Mouse (Mus musculus) left cerebral cortex, adult 2 months (tissue): ENCODE measurements around the gene Fads6. TPM values are rescaled to one million over a fixed set of nuclear protein-coding genes. Genes with fewer than 3 reads are reported as not detected.

Source experiments
- DNase-seq, 2 experiments: peaks; one replicate each; pipeline ENCODE4 v3.0.0; 2021 to 2022; ENCODE audit warnings: low spot score in 2 of 2, mixed read lengths in 1 of 2; ENCODE audit errors: extremely low spot score in 1 of 2
- H3K27ac ChIP-seq: fragments of 200-600 bp; 2 replicates; pipeline ENCODE4 v1.8.1; 2022
- H3K4me3 ChIP-seq: fragments of 200-600 bp; 2 replicates; pipeline ENCODE4 v1.8.1; 2022
- CTCF ChIP-seq: fragments of 200-600 bp; IDR thresholded peaks from 2 replicates; pipeline ENCODE4 v1.8.1; 2022; ENCODE audit warnings: antibody characterized with exemption, mild to moderate bottlenecking, moderate library complexity
- intact Hi-C: fragments of 180-260 bp; cut with DNase I; formaldehyde crosslinking; loops from one replicate; pipeline ENCODE4 v1.15.1; 2025
- total RNA-seq, 2 experiments: library from RNA; stranded (reverse); gene quantifications; 2 replicates each; pipeline ENCODE4 v1.2.3; 2021

The Fads6 gene
- total RNA-seq, 2 experiments from 2014 or later, result 11.4 to 13.5 TPM

- no peak for DNase-seq
- peak overlapping the region; percentile 64 for H3K4me3 ChIP-seq
- peak overlapping the region; percentile 81 for H3K27ac ChIP-seq
- intact Hi-C loops, result no loop called here
- no peak for TF ChIP-seq CTCF
These were observed 822 bp downstream of the Fads6 start for GRCm38 (mm10) chr11:115296471-115297210.

GRCm38 (mm10) chr11:115295939-115296338 lies 1.5 kb downstream of the Fads6 start:
- no peak for DNase-seq
- intact Hi-C loops, result no loop called here
- Histone ChIP-seq H3K4me3 (no peak overlapping the region), H3K27ac (no peak overlapping the region)
- TF ChIP-seq CTCF, result no peak

- intact Hi-C loops, result no loop called here
- Histone ChIP-seq H3K4me3 (no peak overlapping the region), H3K27ac (no peak overlapping the region)
- DNase-seq, result no peak
- TF ChIP-seq CTCF, result no peak
These were observed 4.7 kb downstream of the Fads6 start for GRCm38 (mm10) chr11:115292631-115293375.

GRCm38 (mm10) chr11:115291503-115291902 lies 6.0 kb downstream of the Fads6 start:
- TF ChIP-seq CTCF, result no peak
- intact Hi-C loops, result no loop called here
- DNase-seq, result no peak
- Histone ChIP-seq H3K4me3 (no peak overlapping the region), H3K27ac (no peak overlapping the region)

- peak in 1 of 2 experiments; percentile 16 for DNase-seq
- TF ChIP-seq CTCF, result no peak
- H3K27ac ChIP-seq, result no peak overlapping the region
- no peak overlapping the region for H3K4me3 ChIP-seq
- intact Hi-C loops, result no loop called here
These were observed 6.5 kb downstream of the Fads6 start for GRCm38 (mm10) chr11:115290919-115291318.

GRCm38 (mm10) chr11:115290314-115290713 lies 7.1 kb downstream of the Fads6 start:
- Histone ChIP-seq H3K4me3 (no peak overlapping the region), H3K27ac (no peak overlapping the region)
- TF ChIP-seq CTCF, result no peak
- intact Hi-C loops, result no loop called here
- DNase-seq, result no peak

GRCm38 (mm10) chr11:115289885-115290284 lies 7.6 kb downstream of the Fads6 start:
- Histone ChIP-seq H3K27ac (no peak overlapping the region), H3K4me3 (no peak overlapping the region)
- intact Hi-C loops, result no loop called here
- no peak for DNase-seq
- no peak for TF ChIP-seq CTCF

- Histone ChIP-seq H3K4me3 (no peak overlapping the region), H3K27ac (no peak overlapping the region)
- no peak for TF ChIP-seq CTCF
- intact Hi-C loops, result no loop called here
- DNase-seq, result no peak
These were observed 9.2 kb downstream of the Fads6 start for GRCm38 (mm10) chr11:115288305-115288704.

GRCm38 (mm10) chr11:115287386-115287785 lies 10.1 kb downstream of the Fads6 start:
- intact Hi-C loops, result no loop called here
- DNase-seq, result peak in 1 of 2 experiments; percentile 12
- no peak for TF ChIP-seq CTCF
- no peak overlapping the region; the same call in 1 of the 2 replicates for H3K27ac ChIP-seq
- H3K4me3 ChIP-seq, result no peak overlapping the region

GRCm38 (mm10) chr11:115286201-115286993 lies 11.1 kb downstream of the Fads6 start:
- peak overlapping the region; percentile 48 for H3K27ac ChIP-seq
- DNase-seq, result no peak

GRCm38 (mm10) chr11:115285282-115285681 lies 12.2 kb downstream of the Fads6 start:
- no peak overlapping the region for H3K4me3 ChIP-seq
- TF ChIP-seq CTCF, result no peak
- H3K27ac ChIP-seq, result no peak overlapping the region
- DNase-seq, result no peak
- intact Hi-C loops, result no loop called here

More at GRCm38 (mm10) chr11:115286201-115286993, 11.1 kb downstream of the Fads6 start:
- intact Hi-C loops, result no loop called here
- TF ChIP-seq CTCF, result no peak
- no peak overlapping the region for H3K4me3 ChIP-seq
